Mouse (Mus musculus) myocyte (in vitro differentiated cells): ENCODE measurements at regions not wholly inside any gene's neighbourhood (a gene's known extent, or its start where the extent isn't known, plus 50 kb on each side); places are given as distances from the start of the nearest gene placed in this dataset.

Experiments
- H3K27me3 ChIP-seq: one replicate; pipeline ENCODE4 v1.6.1; 2011; ENCODE audit not compliant: control insufficient read depth, insufficient read depth, insufficient read length
- H3K36me3 ChIP-seq: one replicate; pipeline ENCODE4 v1.6.1; 2011; ENCODE audit not compliant: control insufficient read depth, insufficient read depth
- H3K4me2 ChIP-seq: one replicate; pipeline ENCODE4 v1.6.1; 2011; ENCODE audit warnings: low read depth, control low read depth
- H3K4me3 ChIP-seq: one replicate; pipeline ENCODE4 v1.5.1; 2011; ENCODE audit warnings: mild to moderate bottlenecking, control low read depth, moderate library complexity
- H3K79me2 ChIP-seq: one replicate; pipeline ENCODE4 v1.6.1; 2011; ENCODE audit not compliant: control insufficient read depth, insufficient read depth
- H3ac ChIP-seq: one replicate; pipeline ENCODE4 v1.6.1; 2011; ENCODE audit not compliant: control insufficient read depth, insufficient read length
- CEBPB ChIP-seq: IDR thresholded peaks from 2 replicates; pipeline ENCODE4 v1.6.1; 2011; ENCODE audit warnings: mild to moderate bottlenecking, moderate library complexity; ENCODE audit not compliant: poor library complexity, insufficient read depth, severe bottlenecking
- E2F4 ChIP-seq: IDR thresholded peaks from one replicate; pipeline ENCODE4 v1.6.1; 2011; ENCODE audit warnings: mild to moderate bottlenecking, control low read depth, moderate library complexity; ENCODE audit not compliant: insufficient read depth
- MAX ChIP-seq: IDR thresholded peaks from one replicate; pipeline ENCODE4 v1.6.1; 2011; ENCODE audit warnings: low read depth, mild to moderate bottlenecking, control low read depth
- MYOD1 ChIP-seq, 3 experiments: IDR thresholded peaks; one replicate each; pipeline ENCODE4 v1.6.1; 2011; ENCODE audit warnings: control low read depth in 2 of 3, low read depth in 2 of 3, mild to moderate bottlenecking in 2 of 3, moderate library complexity in 1 of 3; ENCODE audit not compliant: insufficient read length in 2 of 3, control insufficient read depth in 1 of 3
- MYOG ChIP-seq, 3 experiments: IDR thresholded peaks; one replicate each; pipeline ENCODE4 v1.6.1; 2011; ENCODE audit warnings: control low read depth in 2 of 3, low read depth in 2 of 3, mild to moderate bottlenecking in 2 of 3; ENCODE audit not compliant: insufficient read length in 2 of 3, control insufficient read depth in 1 of 3, insufficient read depth in 1 of 3
- POLR2A ChIP-seq: IDR thresholded peaks from one replicate; pipeline ENCODE4 v1.6.1; 2011; ENCODE audit warnings: low read depth, mild to moderate bottlenecking, control low read depth, moderate library complexity; ENCODE audit not compliant: insufficient read length
- POLR2AphosphoS2 ChIP-seq: IDR thresholded peaks from one replicate; pipeline ENCODE4 v1.6.1; 2011; ENCODE audit warnings: low read depth, control low read depth; ENCODE audit not compliant: insufficient read length
- REST ChIP-seq: IDR thresholded peaks from one replicate; pipeline ENCODE4 v1.6.1; 2011; ENCODE audit warnings: mild to moderate bottlenecking, control low read depth, moderate library complexity; ENCODE audit not compliant: insufficient read depth, insufficient read length
- SRF ChIP-seq: IDR thresholded peaks from one replicate; pipeline ENCODE4 v1.6.1; 2011; ENCODE audit warnings: low read depth; ENCODE audit not compliant: control insufficient read depth, insufficient read length
- TCF12 ChIP-seq: IDR thresholded peaks from one replicate; pipeline ENCODE4 v1.6.1; 2011; ENCODE audit warnings: mild to moderate bottlenecking, control low read depth; ENCODE audit not compliant: poor library complexity, insufficient read depth, severe bottlenecking
- TCF3 ChIP-seq: IDR thresholded peaks from one replicate; pipeline ENCODE4 v1.6.1; 2011; ENCODE audit warnings: low read depth, control low read depth; ENCODE audit not compliant: insufficient read length
- USF1 ChIP-seq: IDR thresholded peaks from one replicate; pipeline ENCODE4 v1.6.1; 2011; ENCODE audit warnings: low read depth, mild to moderate bottlenecking, control low read depth, moderate library complexity

DNA sequence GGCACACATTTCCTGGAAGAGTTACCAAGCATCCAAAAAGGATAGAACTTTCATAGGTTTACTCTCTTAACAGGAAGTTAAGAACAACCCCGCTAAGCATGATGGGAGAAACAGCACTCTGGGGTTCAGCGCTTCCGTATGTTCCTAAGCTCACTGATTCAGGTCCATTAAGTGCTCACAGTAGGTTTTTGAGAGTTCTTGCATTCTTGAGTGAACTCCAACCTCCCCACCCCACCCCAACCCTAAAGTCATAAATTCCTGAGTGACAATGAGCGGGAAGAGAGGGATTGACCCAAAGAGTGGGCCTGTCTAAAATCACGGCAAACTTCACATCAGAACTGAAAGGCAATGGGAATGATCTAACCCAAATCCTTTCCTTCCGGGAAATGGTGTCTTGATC, 405.9 kb downstream of the Lrig3 start:
- TF ChIP-seq POLR2AphosphoS2 (no peak), TCF12 (no peak), REST (no peak)
- no peaks in the 10 kb centered on the region for H3K36me3 ChIP-seq
- H3K27me3 ChIP-seq = no peaks in the 10 kb centered on the region
- H3K79me2 ChIP-seq = no peaks in the 10 kb centered on the region
- H3ac ChIP-seq = no peak overlapping the region
- no peak overlapping the region for H3K4me3 ChIP-seq
- H3K4me2 ChIP-seq = no peak overlapping the region

DNA sequence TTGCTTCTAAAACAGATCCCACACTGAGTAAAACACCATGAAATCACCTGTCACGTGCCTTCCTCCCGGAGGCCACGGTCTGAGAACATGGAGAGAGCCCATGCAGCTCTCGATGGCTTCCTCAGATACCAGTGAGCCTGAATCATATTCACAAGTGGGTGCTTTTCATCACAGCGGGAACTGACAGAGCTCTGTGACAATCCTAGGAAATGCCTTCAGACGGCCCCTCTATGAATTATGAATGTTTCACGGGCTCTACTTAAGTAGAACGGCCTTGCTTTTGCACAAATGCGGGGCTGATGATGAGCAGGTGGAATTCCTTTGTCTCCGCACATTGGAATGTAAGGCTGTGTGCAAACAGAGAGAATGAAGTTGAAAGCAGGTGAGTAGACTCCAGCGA, 383.1 kb downstream of the Lrig3 start:
- H3K4me2 ChIP-seq = no peak overlapping the region
- TF ChIP-seq REST (no peak), MAX (no peak), MYOD1 (IDR thresholded peaks at IDR 0.05; ENCODE audit: control insufficient read depth in 1 of 3, insufficient read length in 2 of 3, low read depth in 2 of 3) (no peak), USF1 (no peak), POLR2A (no peak), TCF3 (no peak), MYOG (IDR thresholded peaks at IDR 0.05; ENCODE audit: control insufficient read depth in 1 of 3, insufficient read depth in 1 of 3, insufficient read length in 2 of 3, low read depth in 2 of 3) (no peak), E2F4 (no peak)
- no peaks in the 10 kb centered on the region for H3K27me3 ChIP-seq
- no peak overlapping the region for H3K4me3 ChIP-seq
- H3K79me2 ChIP-seq = no peaks in the 10 kb centered on the region
- no peak overlapping the region for H3ac ChIP-seq
- no peaks in the 10 kb centered on the region for H3K36me3 ChIP-seq

DNA sequence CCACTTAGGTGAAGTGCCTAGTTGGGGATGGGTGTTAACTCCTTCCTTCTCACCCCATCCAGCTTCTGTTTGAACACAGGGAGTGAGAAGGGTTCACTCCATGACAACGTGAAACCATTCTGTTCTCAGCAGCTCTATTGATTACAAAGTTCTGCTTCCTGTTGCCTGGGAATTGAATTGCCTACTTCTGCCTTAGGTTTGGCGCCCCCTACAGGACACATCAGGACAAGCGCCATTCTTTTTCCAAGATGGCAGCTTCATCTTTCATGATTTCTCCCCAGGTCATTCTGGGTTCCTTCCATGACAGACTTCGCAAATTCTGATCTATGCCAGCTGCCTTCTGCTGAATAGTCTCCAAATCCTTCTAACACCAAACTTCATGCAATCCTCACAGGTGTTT, 371.5 kb downstream of the Lrig3 start:
- TF ChIP-seq USF1 (no peak), E2F4 (no peak), REST (no peak), CEBPB (no peak), MYOD1 (IDR thresholded peaks at IDR 0.05; ENCODE audit: control insufficient read depth in 1 of 3, insufficient read length in 2 of 3, low read depth in 2 of 3) (no peak), SRF (no peak), TCF12 (no peak), MAX (no peak)
- H3K36me3 ChIP-seq = no peaks in the 10 kb centered on the region
- no peak overlapping the region for H3K4me2 ChIP-seq
- H3K4me3 ChIP-seq = no peak overlapping the region
- no peaks in the 10 kb centered on the region for H3K27me3 ChIP-seq
- no peaks in the 10 kb centered on the region for H3K79me2 ChIP-seq
- no peak overlapping the region for H3ac ChIP-seq

DNA sequence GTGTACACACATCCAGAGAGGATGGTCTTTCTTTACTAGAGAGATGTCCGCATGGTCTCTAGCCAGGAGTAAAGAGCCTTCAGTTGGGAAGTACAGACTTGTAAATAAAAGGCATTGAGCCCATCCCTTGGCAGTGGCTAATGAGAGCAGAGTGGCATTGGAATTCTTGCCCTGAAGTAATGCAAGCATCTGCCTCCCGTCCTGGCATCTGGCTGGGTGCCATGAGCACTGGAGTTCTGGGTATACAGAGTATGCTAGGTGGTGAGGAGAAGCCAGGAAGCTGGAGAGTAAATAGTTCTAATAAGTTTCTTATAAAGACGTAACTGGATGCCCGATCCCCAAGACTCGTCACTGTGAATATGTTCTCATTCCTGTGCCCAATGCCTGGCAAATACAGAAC, 367.8 kb downstream of the Lrig3 start:
- H3K36me3 ChIP-seq = no peaks in the 10 kb centered on the region
- H3K27me3 ChIP-seq = no peaks in the 10 kb centered on the region
- H3K4me3 ChIP-seq = no peak overlapping the region
- no peaks in the 10 kb centered on the region for H3K79me2 ChIP-seq
- no peak overlapping the region for H3ac ChIP-seq
- H3K4me2 ChIP-seq = no peak overlapping the region
- TF ChIP-seq POLR2AphosphoS2 = no peak
- TF ChIP-seq TCF12 = no peak
- no peak for TF ChIP-seq CEBPB
- no peak for TF ChIP-seq SRF
- TF ChIP-seq REST = no peak
- TF ChIP-seq USF1 = no peak
- no peak for TF ChIP-seq E2F4
- no peak for TF ChIP-seq POLR2A

DNA sequence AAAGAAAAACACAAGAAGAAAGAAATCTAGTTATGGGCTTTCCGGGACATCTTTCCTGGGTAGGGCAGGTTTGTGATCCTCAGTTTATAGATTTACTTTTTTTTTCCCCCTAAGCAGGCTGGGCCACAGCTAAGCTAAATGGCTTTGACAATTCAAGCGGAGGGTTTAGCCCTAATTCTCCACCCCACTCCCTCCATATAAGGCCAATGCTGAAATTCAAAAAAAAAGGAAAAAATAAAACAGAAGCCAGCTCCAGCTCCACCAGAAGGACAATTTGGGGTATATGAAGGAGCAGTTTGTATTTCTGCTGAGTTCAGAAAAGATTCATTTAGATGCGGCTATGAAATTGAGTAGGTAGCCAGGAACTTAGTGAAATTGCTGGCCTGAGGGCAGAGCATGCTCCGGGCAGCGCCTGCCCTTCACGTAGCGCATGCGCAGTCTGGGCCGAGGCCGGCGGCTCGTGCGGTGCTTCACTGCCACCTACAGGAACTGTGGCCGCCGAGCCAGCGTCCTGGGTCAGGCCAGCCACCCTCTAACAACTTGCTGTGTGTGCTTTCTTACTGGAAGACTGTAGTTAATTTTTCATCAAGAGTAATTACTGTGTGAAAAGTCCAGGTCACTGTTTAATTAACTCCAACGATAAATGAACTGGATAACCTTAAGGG, 364.5 kb downstream of the Lrig3 start:
- Histone ChIP-seq H3K36me3 (no peaks in the 10 kb centered on the region), H3K4me3 (no peak overlapping the region), H3K27me3 (no peaks in the 10 kb centered on the region), H3K79me2 (no peaks in the 10 kb centered on the region), H3K4me2 (peak overlapping the region; percentile 56), H3ac (no peak overlapping the region)
- TF ChIP-seq E2F4 (no peak), MYOG (IDR thresholded peaks at IDR 0.05; ENCODE audit: control insufficient read depth in 1 of 3, insufficient read depth in 1 of 3, insufficient read length in 2 of 3, low read depth in 2 of 3) (no peak), SRF (no peak), MYOD1 (IDR thresholded peaks at IDR 0.05; ENCODE audit: control insufficient read depth in 1 of 3, insufficient read length in 2 of 3, low read depth in 2 of 3) (no peak), POLR2AphosphoS2 (no peak), REST (no peak), TCF12 (no peak), CEBPB (no peak), POLR2A (no peak), TCF3 (no peak), USF1 (no peak), MAX (no peak)
